Mouse (Mus musculus) bone marrow macrophage, adult 2 months (primary cell): ENCODE data around the gene Rps6ka2. TPM values are rescaled to one million over a fixed set of nuclear protein-coding genes. Genes with fewer than 3 reads are reported as not detected.

ENCODE experiments used
- H3K27ac ChIP-seq: 2 replicates; pipeline ENCODE4 v1.5.1; 2012; ENCODE audit warnings: low read depth, low read length; ENCODE audit not compliant: insufficient read depth
- H3K4me1 ChIP-seq: 2 replicates; pipeline ENCODE4 v1.6.1; 2012; ENCODE audit warnings: low read length; ENCODE audit not compliant: control insufficient read depth, insufficient read depth
- H3K4me3 ChIP-seq: 2 replicates; pipeline ENCODE4 v1.5.1; 2012; ENCODE audit warnings: mild to moderate bottlenecking, low read length, moderate library complexity; ENCODE audit not compliant: insufficient read depth
- CTCF ChIP-seq: IDR thresholded peaks from 2 replicates; pipeline ENCODE4 v1.5.1; 2012; ENCODE audit warnings: low read depth, mild to moderate bottlenecking, low read length, moderate library complexity
- POLR2A ChIP-seq: IDR thresholded peaks from 2 replicates; pipeline ENCODE4 v1.6.1; 2012; ENCODE audit warnings: mild to moderate bottlenecking, low read depth, low read length, borderline replicate concordance
- polyA plus RNA-seq: library from polyadenylated mRNA; stranded (reverse); fragments of >200 nt; gene quantifications from 2 replicates; pipeline ENCODE4 v1.2.4, GENCODE M21; 2012; ENCODE audit not compliant: missing spikeins, insufficient read depth, insufficient read length

Gene Rps6ka2
- polyA plus RNA-seq, 1 experiment: 4.0 TPM

DNA sequence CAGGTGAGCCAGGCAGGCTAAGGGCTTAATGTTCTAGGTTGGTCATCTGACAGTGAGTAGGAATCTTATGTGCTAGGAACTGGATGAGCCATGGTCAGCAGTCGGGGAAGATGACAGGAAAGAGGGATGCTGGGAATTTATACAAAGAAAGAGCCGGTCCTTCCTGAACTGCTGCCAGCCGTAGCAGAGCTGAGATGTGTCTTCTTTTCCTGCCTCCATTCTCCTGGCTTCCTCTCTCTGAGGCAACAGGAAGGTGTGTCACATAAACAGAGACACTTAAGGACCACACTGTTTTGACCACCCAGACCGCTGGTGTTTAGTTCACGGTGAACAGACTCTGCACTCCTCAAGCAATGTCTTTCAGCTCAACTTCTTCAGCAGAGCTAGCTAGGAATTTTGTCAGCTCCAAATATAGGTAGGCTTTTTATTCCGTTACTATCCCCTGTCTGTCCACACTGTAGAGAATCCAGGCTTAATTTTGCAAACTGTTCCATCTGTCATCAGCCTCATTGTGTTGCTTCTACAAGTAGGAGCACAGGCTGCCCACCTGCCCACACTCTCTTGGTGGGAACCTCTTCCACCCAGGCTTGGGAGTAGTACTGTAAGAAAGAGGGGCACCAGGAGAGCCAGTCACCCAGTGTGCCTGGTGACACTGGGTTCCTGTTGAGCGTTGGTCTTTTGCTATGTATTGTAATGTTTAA lies 24.4 kb downstream of the Rps6ka2 start:
- Histone ChIP-seq H3K4me3 (no peak overlapping the region), H3K27ac (no peak overlapping the region), H3K4me1 (no peaks in the 10 kb centered on the region)
- TF ChIP-seq CTCF (no peak), POLR2A (no peak)

DNA sequence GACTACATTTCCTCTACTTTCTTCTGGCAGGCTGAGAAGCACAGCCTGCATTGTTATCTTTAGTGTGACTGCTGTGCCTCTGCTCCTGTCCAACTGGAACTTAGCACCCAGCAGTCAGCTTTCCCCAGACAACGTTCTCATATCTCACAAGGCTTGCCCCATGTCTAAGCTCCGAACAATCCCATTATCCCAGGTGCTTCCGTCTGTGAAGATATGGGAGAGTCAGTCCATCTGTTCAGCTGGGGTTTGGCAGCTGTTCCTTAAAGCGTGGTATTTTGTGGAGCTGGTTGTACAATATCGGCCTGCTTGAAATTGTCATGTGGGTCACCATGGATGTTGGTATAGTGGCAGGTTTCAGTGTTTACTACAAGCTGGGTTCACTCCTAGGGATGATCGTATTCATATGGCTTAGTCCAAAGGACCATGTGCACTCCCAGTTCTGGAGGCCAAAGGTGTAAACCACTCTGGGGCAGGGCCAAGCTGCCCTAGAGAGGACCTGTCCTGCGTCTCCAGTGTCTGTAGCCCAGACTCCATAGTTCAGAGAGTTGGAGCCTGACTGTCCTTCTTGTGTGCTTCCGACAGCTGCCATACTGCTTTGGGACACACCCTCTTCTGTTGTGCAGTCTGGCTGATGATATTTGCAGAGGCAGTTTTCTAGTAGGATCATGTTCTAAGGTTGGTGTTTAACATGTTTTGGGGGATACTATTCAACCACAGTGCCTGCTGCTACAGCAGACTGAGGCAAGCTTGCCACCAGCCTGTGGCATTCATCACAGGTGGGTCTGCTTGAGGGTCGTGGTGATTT lies 27.4 kb downstream of the Rps6ka2 start:
- Histone ChIP-seq H3K4me3 (no peak overlapping the region), H3K4me1 (no peaks in the 10 kb centered on the region), H3K27ac (no peak overlapping the region)
- TF ChIP-seq CTCF: no peak
- no peak for TF ChIP-seq POLR2A

DNA sequence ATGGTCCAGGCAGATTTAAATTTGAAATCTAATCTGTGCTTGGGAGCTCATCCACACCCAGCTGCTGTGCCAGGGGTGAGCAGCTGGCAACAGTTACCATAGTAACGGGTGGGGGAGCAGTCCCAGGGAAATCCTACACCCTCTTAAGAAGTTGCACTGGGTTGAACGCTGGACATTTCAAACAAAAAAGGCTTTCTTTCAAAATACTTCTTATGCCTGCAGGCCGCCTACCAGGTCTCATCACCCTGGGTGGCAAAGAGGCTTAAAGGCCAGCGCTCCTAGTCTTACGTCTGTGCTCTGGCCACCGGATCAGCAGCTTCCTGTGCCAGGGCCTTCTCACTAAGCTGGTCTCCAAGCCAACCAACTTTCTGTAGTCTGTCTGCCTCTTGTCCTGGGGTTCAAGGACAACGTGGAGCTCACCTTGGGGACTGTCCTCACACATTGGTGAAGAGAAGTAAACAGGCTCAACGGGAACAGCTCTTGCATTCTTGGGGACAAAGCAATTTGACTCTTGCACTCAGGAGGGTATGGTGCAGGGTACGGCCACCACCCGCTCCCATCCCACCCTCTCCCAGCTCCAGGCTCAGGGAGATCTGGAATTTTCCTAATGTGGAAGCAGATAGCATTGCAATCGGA lies 35.0 kb downstream of the Rps6ka2 start:
- TF ChIP-seq POLR2A (no peak), CTCF (no peak)
- H3K4me3 ChIP-seq: no peak overlapping the region
- H3K4me1 ChIP-seq: peaks cover 3% of the 10 kb centered on the region; the same call in 1 of the 2 replicates
- no peak overlapping the region for H3K27ac ChIP-seq

DNA sequence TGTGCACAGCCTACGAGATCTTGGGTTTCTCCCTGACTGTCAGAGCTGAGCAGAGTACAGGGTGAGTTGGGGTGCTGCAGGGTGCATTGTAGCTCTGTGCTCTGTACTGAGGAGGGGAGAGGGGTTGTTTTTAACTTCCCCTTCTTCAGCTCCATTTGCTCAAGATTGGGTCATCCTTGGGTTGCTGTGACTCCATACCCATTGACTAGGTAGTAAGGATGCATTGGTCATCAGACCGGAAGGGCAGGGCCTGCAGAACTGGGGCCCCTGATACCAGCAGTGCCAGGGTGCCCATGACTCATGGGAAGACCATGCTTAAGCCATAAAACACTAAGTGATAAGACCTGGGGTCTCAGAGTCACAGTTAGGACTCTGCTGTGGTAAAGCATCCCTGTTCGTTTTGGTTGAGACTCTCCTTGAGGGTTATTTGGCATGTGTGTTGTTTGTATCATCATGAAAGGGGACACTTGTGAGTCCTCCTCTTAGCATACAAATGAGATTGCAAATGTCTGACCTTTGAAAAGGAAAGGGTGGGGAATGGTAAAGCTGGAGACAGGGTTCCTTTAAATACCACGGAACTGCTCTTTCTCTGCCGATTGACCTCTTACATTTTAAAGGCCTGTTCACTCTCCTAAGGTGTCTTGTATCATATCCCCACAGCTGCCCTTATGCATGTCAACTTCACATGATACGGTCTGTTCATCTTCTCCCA lies 36.7 kb downstream of the Rps6ka2 start:
- Histone ChIP-seq H3K4me3 (no peak overlapping the region), H3K4me1 (peaks cover 3% of the 10 kb centered on the region; the same call in 1 of the 2 replicates), H3K27ac (no peak overlapping the region)
- TF ChIP-seq POLR2A (no peak), CTCF (no peak)

DNA sequence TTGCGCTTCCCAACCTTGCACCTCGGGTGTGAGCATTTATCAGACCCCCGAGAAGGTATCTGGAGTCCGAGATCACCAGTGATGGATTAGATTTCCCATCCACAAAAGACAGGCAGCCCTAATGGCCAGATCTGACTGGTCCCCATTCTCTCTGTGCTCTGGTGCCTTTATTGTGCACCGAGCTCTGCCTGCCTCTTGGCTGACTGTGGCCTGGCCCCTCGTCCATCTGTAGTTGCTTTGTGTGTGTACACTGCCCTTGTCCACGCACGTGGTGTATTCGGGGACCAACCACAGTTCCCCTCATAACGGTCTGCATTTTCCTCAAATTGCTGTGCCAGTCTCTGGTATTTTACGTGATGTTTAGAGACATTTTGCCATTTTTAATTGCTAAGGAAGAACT lies 40.7 kb downstream of the Rps6ka2 start:
- H3K27ac ChIP-seq: no peak overlapping the region
- no peak overlapping the region for H3K4me3 ChIP-seq
- H3K4me1 ChIP-seq: peaks cover 3% of the 10 kb centered on the region; the same call in 1 of the 2 replicates
- TF ChIP-seq POLR2A (no peak), CTCF (no peak)

DNA sequence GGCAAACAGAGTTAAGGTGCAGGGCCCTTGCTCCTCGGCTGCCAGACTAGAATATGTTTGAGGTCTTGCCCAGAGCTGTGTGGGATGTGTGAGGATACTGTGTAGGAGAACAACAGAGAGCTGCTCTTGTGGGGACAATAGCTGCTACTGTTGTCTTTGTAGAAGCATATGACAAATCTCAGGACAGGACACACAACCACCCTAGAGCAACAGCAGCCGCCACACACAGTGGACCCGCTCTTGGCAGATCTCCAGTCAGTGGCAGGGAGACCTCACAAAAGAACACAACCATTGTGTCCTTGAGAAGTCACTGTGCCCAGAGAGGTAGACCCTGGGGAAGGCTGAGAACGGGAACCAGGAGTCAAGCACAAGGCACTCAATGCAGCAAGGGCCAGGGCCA lies 42.0 kb downstream of the Rps6ka2 start:
- Histone ChIP-seq H3K4me3 (no peak overlapping the region), H3K4me1 (no peaks in the 10 kb centered on the region), H3K27ac (no peak overlapping the region)
- TF ChIP-seq POLR2A (no peak), CTCF (no peak)

DNA sequence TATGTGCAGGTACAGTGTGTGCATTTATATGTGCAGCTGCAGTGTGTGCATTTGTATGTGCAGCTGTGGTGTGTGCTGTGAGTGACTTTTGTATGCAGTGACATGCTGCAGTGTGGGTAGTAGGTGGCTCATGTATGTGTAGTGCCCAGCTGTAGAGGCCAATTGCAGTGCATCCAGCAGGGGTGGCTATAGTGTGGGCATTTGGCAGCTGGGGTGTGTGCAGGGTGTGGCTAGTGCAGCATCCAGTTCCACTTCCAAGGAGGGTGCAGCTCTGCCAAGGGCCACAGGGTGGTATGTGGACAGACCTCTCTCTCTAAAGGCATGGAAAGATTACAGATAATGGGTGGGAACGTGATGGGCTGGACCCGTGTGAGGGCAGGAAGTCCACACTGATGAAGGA lies 43.3 kb downstream of the Rps6ka2 start:
- TF ChIP-seq POLR2A (no peak), CTCF (no peak)
- Histone ChIP-seq H3K4me3 (no peak overlapping the region), H3K27ac (no peak overlapping the region), H3K4me1 (no peaks in the 10 kb centered on the region)

DNA sequence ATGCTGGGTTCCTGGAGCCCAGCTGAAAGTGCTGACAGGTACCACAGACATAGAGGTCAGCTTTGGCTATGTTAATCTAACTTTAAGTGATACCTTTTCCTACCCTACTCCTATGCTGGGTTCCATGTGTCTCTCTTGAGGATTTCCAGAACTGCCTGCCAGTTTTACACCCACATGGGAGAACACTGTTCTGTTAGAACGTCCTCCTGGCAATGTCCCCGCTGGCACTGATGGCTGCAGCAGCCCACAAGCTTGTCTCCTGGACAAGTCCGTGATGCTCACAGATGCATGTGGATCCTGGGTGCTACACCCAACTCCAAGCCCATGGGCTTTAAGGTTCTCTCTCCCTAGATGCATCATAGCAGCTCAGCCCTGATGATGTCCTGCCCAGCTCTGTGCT lies 44.1 kb downstream of the Rps6ka2 start:
- no peak overlapping the region for H3K4me3 ChIP-seq
- TF ChIP-seq POLR2A (no peak), CTCF (no peak)
- no peak overlapping the region for H3K27ac ChIP-seq
- no peaks in the 10 kb centered on the region for H3K4me1 ChIP-seq

DNA sequence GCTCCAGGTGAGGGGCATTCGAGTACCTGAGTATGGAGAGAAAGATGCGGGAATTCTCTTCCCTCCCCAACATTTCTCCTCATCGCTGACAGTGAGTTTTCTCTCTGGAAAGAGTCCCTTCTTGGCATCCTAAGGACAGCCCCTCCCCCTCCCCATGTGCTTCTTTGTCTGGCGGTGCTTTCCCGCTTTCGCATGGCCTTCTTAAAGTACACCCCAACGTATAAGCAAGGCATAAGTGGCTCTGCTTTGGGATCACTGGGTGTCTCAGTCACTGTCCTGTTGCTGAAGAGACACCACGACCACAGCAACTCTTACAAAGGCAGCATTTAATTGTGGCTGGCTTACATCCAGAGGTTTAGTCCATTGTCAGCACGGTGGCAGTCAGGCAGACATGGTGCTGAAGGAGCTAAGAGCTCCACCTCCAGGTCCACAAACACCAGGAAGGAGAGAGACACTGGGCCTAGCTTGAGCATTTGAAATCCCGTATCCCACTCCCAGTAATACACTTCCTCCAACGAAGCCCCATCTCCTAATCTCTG lies 47.9 kb downstream of the Rps6ka2 start:
- no peak overlapping the region for H3K4me3 ChIP-seq
- no peaks in the 10 kb centered on the region for H3K4me1 ChIP-seq
- TF ChIP-seq CTCF (no peak), POLR2A (no peak)
- H3K27ac ChIP-seq: no peak overlapping the region
